Mouse (Mus musculus): ENCODE measurements at regions not wholly inside any gene's neighbourhood (a gene's known extent, or its start where the extent isn't known, plus 50 kb on each side); places are given as distances from the start of the nearest gene placed in this dataset.

DNA sequence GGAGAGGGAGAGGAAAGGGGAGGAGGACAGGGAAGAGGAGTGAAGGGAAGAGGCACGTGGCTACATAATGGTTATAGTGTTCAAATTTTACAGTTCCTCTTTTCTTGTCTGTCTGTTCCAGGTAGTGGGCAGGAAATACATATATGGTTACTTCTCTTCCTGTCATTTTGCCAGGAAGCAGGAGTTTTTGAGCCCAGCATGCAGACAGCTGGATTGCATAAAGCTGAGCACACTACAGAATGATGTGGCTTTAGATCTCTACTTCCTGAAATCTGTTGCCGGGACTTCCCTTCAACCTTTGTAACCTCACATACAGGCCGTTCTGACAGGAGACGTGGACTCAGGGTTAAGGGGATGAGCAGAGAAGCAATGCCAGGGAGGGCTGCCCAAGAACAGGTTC, 154.1 kb downstream of the Tmem17 start:
- TF ChIP-seq EP300 (IDR thresholded peaks at IDR 0.05; ENCODE audit: low read depth) (no peak), CTCF (IDR thresholded peaks at IDR 0.05; ENCODE audit: low read depth) (no peak)
